Mouse (Mus musculus): ENCODE measurements around the gene Prpsap1. TPM values are rescaled to one million over a fixed set of nuclear protein-coding genes. Genes with fewer than 3 reads are reported as not detected.
"Not testable (repeated sequence)": the region's sequence is repeated elsewhere in the genome, so short reads cannot be mapped to it uniquely, and the experiment has no call there.

Gene Prpsap1
- polyA plus RNA-seq, 1 experiment from 2014 or later, result 181 TPM

- H3K4me1 ChIP-seq (ENCODE audit: control insufficient read depth, insufficient read depth, low read depth, low read length), result peaks cover 10% of the 10 kb centered on the region
- H3K9ac ChIP-seq (ENCODE audit: low read depth, low read length), result no peak overlapping the region
- H3K4me3 ChIP-seq (ENCODE audit: low read length), result no peak overlapping the region
- H3K36me3 ChIP-seq (ENCODE audit: control insufficient read depth, insufficient read depth, low read length), result no peaks in the 10 kb centered on the region
- 47% methylated on average over 22 of the region's 22 CpGs for WGBS
- no peak for ATAC-seq
- H3K4me2 ChIP-seq (ENCODE audit: low read length), result no peak overlapping the region
- no peak overlapping the region for H3K27ac ChIP-seq (ENCODE audit: low read depth, low read length)
- H3K27me3 ChIP-seq (replicated peaks; ENCODE audit: control insufficient read depth, insufficient read depth, low read length), result no peaks in the 10 kb centered on the region
- no peaks in the 10 kb centered on the region for H3K9me3 ChIP-seq (ENCODE audit: control insufficient read depth, low read length)
Measured at GRCm38 (mm10) chr11:116430723-116431427, 63.1 kb downstream of the Prpsap1 start.

- no peaks in the 10 kb centered on the region for H3K36me3 ChIP-seq (ENCODE audit: control insufficient read depth, insufficient read depth, low read length)
- ATAC-seq, result no peak
- peaks cover 2% of the 10 kb centered on the region for H3K4me1 ChIP-seq (ENCODE audit: control insufficient read depth, insufficient read depth, low read depth, low read length)
- no peak overlapping the region for H3K4me3 ChIP-seq (ENCODE audit: low read length)
- H3K27ac ChIP-seq (ENCODE audit: low read depth, low read length), result no peak overlapping the region
- H3K27me3 ChIP-seq (replicated peaks; ENCODE audit: control insufficient read depth, insufficient read depth, low read length), result no peaks in the 10 kb centered on the region
- H3K4me2 ChIP-seq (ENCODE audit: low read length), result no peak overlapping the region
- no peaks in the 10 kb centered on the region for H3K9me3 ChIP-seq (ENCODE audit: control insufficient read depth, low read length)
- WGBS, result 86% methylated on average over 9 of the region's 9 CpGs
- H3K9ac ChIP-seq (ENCODE audit: low read depth, low read length), result no peak overlapping the region
Measured at GRCm38 (mm10) chr11:116429862-116430613, 64.0 kb downstream of the Prpsap1 start.

- no peaks in the 10 kb centered on the region for H3K36me3 ChIP-seq (ENCODE audit: control insufficient read depth, insufficient read depth, low read length)
- ATAC-seq, result no peak
- no peak overlapping the region for H3K4me2 ChIP-seq (ENCODE audit: low read length)
- no peaks in the 10 kb centered on the region for H3K27me3 ChIP-seq (replicated peaks; ENCODE audit: control insufficient read depth, insufficient read depth, low read length)
- no peak overlapping the region for H3K27ac ChIP-seq (ENCODE audit: low read depth, low read length)
- 63% methylated on average over 11 of the region's 13 CpGs for WGBS
- H3K9ac ChIP-seq (ENCODE audit: low read depth, low read length), result no peak overlapping the region
- H3K9me3 ChIP-seq (ENCODE audit: control insufficient read depth, low read length), result no peaks in the 10 kb centered on the region
- H3K4me3 ChIP-seq (ENCODE audit: low read length), result no peak overlapping the region
- no peaks in the 10 kb centered on the region; the same call in 1 of the 2 replicates for H3K4me1 ChIP-seq (ENCODE audit: control insufficient read depth, insufficient read depth, low read depth, low read length)
Measured at GRCm38 (mm10) chr11:116428872-116429859, 64.8 kb downstream of the Prpsap1 start.

GRCm38 (mm10) chr11:116426852-116427575, 67.0 kb downstream of the Prpsap1 start:
- no peaks in the 10 kb centered on the region for H3K4me1 ChIP-seq (ENCODE audit: control insufficient read depth, insufficient read depth, low read depth, low read length)
- no peak overlapping the region for H3K4me3 ChIP-seq (ENCODE audit: low read length)
- H3K27ac ChIP-seq (ENCODE audit: low read depth, low read length), result no peak overlapping the region
- no peak for ATAC-seq
- no peaks in the 10 kb centered on the region for H3K36me3 ChIP-seq (ENCODE audit: control insufficient read depth, insufficient read depth, low read length)
- no peak overlapping the region for H3K9ac ChIP-seq (ENCODE audit: low read depth, low read length)
- no peak overlapping the region for H3K4me2 ChIP-seq (ENCODE audit: low read length)
- H3K9me3 ChIP-seq (ENCODE audit: control insufficient read depth, low read length), result no peaks in the 10 kb centered on the region
- 81% methylated on average over 6 of the region's 6 CpGs for whole genome bisulfite sequencing
- no peaks in the 10 kb centered on the region for H3K27me3 ChIP-seq (replicated peaks; ENCODE audit: control insufficient read depth, insufficient read depth, low read length)

GRCm38 (mm10) chr11:116426328-116426727, 67.7 kb downstream of the Prpsap1 start:
- not testable (repeated sequence) for ATAC-seq

GRCm38 (mm10) chr11:116424621-116425407, 69.2 kb downstream of the Prpsap1 start:
- Histone ChIP-seq H3K4me1 (ENCODE audit: control insufficient read depth, insufficient read depth, low read depth, low read length) (no peaks in the 10 kb centered on the region), H3K27me3 (replicated peaks; ENCODE audit: control insufficient read depth, insufficient read depth, low read length) (no peaks in the 10 kb centered on the region), H3K27ac (ENCODE audit: low read depth, low read length) (no peak overlapping the region), H3K9ac (ENCODE audit: low read depth, low read length) (no peak overlapping the region), H3K4me2 (ENCODE audit: low read length) (no peak overlapping the region), H3K9me3 (ENCODE audit: control insufficient read depth, low read length) (no peaks in the 10 kb centered on the region), H3K36me3 (ENCODE audit: control insufficient read depth, insufficient read depth, low read length) (no peaks in the 10 kb centered on the region), H3K4me3 (ENCODE audit: low read length) (no peak overlapping the region)
- no peak for ATAC-seq
- 55% methylated on average over 8 of the region's 8 CpGs for WGBS

More at GRCm38 (mm10) chr11:116426328-116426727, 67.7 kb downstream of the Prpsap1 start:
- not testable (repeated sequence) for H3K9me3 ChIP-seq (ENCODE audit: control insufficient read depth, low read length); H3K4me3 ChIP-seq (ENCODE audit: low read length); H3K4me2 ChIP-seq (ENCODE audit: low read length); H3K4me1 ChIP-seq (ENCODE audit: control insufficient read depth, insufficient read depth, low read depth, low read length); H3K27ac ChIP-seq (ENCODE audit: low read depth, low read length); H3K36me3 ChIP-seq (ENCODE audit: control insufficient read depth, insufficient read depth, low read length); H3K9ac ChIP-seq (ENCODE audit: low read depth, low read length); H3K27me3 ChIP-seq (replicated peaks; ENCODE audit: control insufficient read depth, insufficient read depth, low read length)
- WGBS, result 88% methylated on average over 11 of the region's 11 CpGs

GRCm38 (mm10) chr11:116423782-116424620, 70.0 kb downstream of the Prpsap1 start:
- Histone ChIP-seq H3K4me1 (ENCODE audit: control insufficient read depth, insufficient read depth, low read depth, low read length) (no peaks in the 10 kb centered on the region), H3K4me3 (ENCODE audit: low read length) (no peak overlapping the region), H3K36me3 (ENCODE audit: control insufficient read depth, insufficient read depth, low read length) (no peaks in the 10 kb centered on the region), H3K27me3 (replicated peaks; ENCODE audit: control insufficient read depth, insufficient read depth, low read length) (no peaks in the 10 kb centered on the region), H3K4me2 (ENCODE audit: low read length) (no peak overlapping the region), H3K9ac (ENCODE audit: low read depth, low read length) (no peak overlapping the region), H3K9me3 (ENCODE audit: control insufficient read depth, low read length) (no peaks in the 10 kb centered on the region), H3K27ac (ENCODE audit: low read depth, low read length) (no peak overlapping the region)
- 81% methylated on average over 10 of the region's 10 CpGs for whole genome bisulfite sequencing
- ATAC-seq, result no peak
